Mouse (Mus musculus): ENCODE results near the gene Myg1.

The Myg1 gene

GRCm38 (mm10) chr15:102331610-102332015 is at the start of gene Myg1:
Gene Myg1 (plus strand): TSS chr15:102331709.
- DNase-seq = peak; percentile 63 to 73

- DNase-seq = no peak
Measured at GRCm38 (mm10) chr15:102282463-102283292, 48.8 kb upstream of the Myg1 start.

GRCm38 (mm10) chr15:102283648-102284047 is 47.9 kb upstream of the Myg1 start:
- DNase-seq = no peak

- DNase-seq = peak in 1 of 2 experiments; percentile 39
Measured at GRCm38 (mm10) chr15:102287395-102287794, 44.1 kb upstream of the Myg1 start.

GRCm38 (mm10) chr15:102295633-102296367 is 35.7 kb upstream of the Myg1 start, which contains the start of gene Espl1:
Gene Espl1 (plus strand): TSS chr15:102296266.
- DNase-seq = peak; percentile 88 to 95

- DNase-seq = no peak
Measured at GRCm38 (mm10) chr15:102296368-102297006, 35.0 kb upstream of the Myg1 start.

GRCm38 (mm10) chr15:102302542-102302941 is 29.0 kb upstream of the Myg1 start:
- DNase-seq = no peak

- DNase-seq = no peak
Measured at GRCm38 (mm10) chr15:102308717-102309116, 22.8 kb upstream of the Myg1 start.

- DNase-seq = no peak
Measured at GRCm38 (mm10) chr15:102310074-102310845, 21.2 kb upstream of the Myg1 start.

GRCm38 (mm10) chr15:102311489-102311888 is 20.0 kb upstream of the Myg1 start:
- no peak for DNase-seq

- DNase-seq = no peak
Measured at GRCm38 (mm10) chr15:102315292-102315691, 16.2 kb upstream of the Myg1 start.

- peak; percentile 49 to 75 for DNase-seq
Measured at GRCm38 (mm10) chr15:102316263-102316662, 15.2 kb upstream of the Myg1 start.

- no peak for DNase-seq
Measured at GRCm38 (mm10) chr15:102324654-102325473, 6.6 kb upstream of the Myg1 start.

GRCm38 (mm10) chr15:102326022-102326576 is 5.4 kb upstream of the Myg1 start, which contains the start of gene Pfdn5:
Gene Pfdn5 (plus strand): TSS chr15:102326116.
- DNase-seq = peak; percentile 74 to 87

- no peak for DNase-seq
Measured at GRCm38 (mm10) chr15:102326892-102327291, 4.6 kb upstream of the Myg1 start.

- DNase-seq = no peak
Measured at GRCm38 (mm10) chr15:102335254-102335653, 3.7 kb downstream of the Myg1 start.

- peak in 1 of 2 experiments; percentile 25 for DNase-seq
Measured at GRCm38 (mm10) chr15:102335925-102336324, 4.4 kb downstream of the Myg1 start.

- DNase-seq = no peak
Measured at GRCm38 (mm10) chr15:102336946-102337345, 5.4 kb downstream of the Myg1 start.

- no peak for DNase-seq
Measured at GRCm38 (mm10) chr15:102339612-102340011, 8.1 kb downstream of the Myg1 start.

- DNase-seq = peak in 1 of 2 experiments; percentile 54
Measured at GRCm38 (mm10) chr15:102341580-102341979, 10.1 kb downstream of the Myg1 start.

- no peak for DNase-seq
Measured at GRCm38 (mm10) chr15:102344490-102344889, 13.0 kb downstream of the Myg1 start.
